16 mouse cellular contexts compared by ENCODE assay signal in the genomic region with DNA sequence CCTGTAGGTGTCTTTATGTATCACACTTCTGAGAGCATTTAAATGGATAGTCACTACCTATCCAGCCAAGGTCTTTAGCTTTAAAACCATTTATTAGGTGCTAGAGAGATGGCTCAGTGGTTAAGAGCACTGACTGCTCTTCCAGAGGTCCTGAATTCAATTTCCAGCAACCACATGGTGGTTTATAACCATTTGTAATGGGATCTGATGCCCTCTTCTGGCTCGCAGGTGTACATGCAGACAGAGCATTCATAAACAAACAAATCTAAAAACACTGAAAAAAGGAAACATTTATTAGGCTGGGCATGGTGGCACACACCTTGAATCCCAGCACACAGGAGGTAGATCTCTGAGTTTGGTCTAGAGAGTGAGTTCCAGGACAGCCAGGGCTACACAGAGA. TPM values are rescaled to one million over a fixed set of nuclear protein-coding genes. Genes with fewer than 3 reads are reported as not detected.
A peak's percentile ranks its signal among the peaks of the same experiment; 100 is the strongest.
DNase-seq lines count a peak whose midpoint lies in the region; TF ChIP-seq lines count a peak whose summit lies in the region.
"Had no signal": no experiment of that assay in that cellular context is flagged by ENCODE, and none has a peak within 500 bp of the region (broad histone marks: within the 10 kb centered on the region; RNA-seq: fewer than 3 reads in every experiment).

No protein-coding gene starts in this region.

- no peaks in the 10 kb centered on the region for H3K9me3 ChIP-seq in MEL (replicated peaks; ENCODE audit: insufficient read depth, low read length)
- H3K9me3 ChIP-seq: embryonic facial prominence, embryonic 15.5 days; heart, embryonic 10.5 days; kidney, embryonic 15.5 days had no signal

- H3K4me3 ChIP-seq in heart, adult 2 months, result no peak overlapping the region
- no peak overlapping the region for H3K4me3 ChIP-seq in left cerebral cortex, adult 2 months
- H3K4me3 ChIP-seq in MEL (ENCODE audit: control insufficient read depth in 1 of 2, insufficient read depth in 1 of 2, low read depth in 2 of 2, low read length in 2 of 2), result no peak overlapping the region
- H3K4me3 ChIP-seq: embryonic facial prominence, embryonic 15.5 days; heart, embryonic 10.5 days; kidney, embryonic 15.5 days had no signal

- no peak for TF ChIP-seq EP300 in heart, adult 2 months (IDR thresholded peaks at IDR 0.05; ENCODE audit: insufficient read depth, low read depth, low read length)
- no peak for TF ChIP-seq EP300 in MEL (IDR thresholded peaks at IDR 0.05; ENCODE audit: low read depth in 1 of 2, low read length in 2 of 2)

- 83% methylated on average over 1 of the region's 1 CpGs for WGBS in heart, adult 2 months

- intact Hi-C loops in heart, adult 2 months (cut with DNase I), result loop anchor here (5.0 kb wide), 1 partner anchor 103 kb away; no protein-coding TSS in a partner anchor
- intact Hi-C loops in left cerebral cortex, adult 2 months (cut with DNase I), result loop anchor here (5.0 kb wide), 1 partner anchor 103 kb away; no protein-coding TSS in a partner anchor

- TF ChIP-seq RAD21 in MEL (IDR thresholded peaks at IDR 0.05; ENCODE audit: low read depth, low read length), result peak; percentile 32

- no peaks in the 10 kb centered on the region for H3K27me3 ChIP-seq in heart, adult 2 months (ENCODE audit: control insufficient read depth, insufficient read depth, low read length)
- H3K27me3 ChIP-seq in MEL (ENCODE audit: control insufficient read depth in 1 of 2, insufficient read depth in 2 of 2, low read length in 2 of 2), result no peaks in the 10 kb centered on the region
- H3K27me3 ChIP-seq: embryonic facial prominence, embryonic 15.5 days; kidney, embryonic 15.5 days had no signal

- no peak for TF ChIP-seq POLR2A in heart, adult 2 months (IDR thresholded peaks at IDR 0.05; ENCODE audit: insufficient read depth, low read depth, low read length)
- no peak for TF ChIP-seq POLR2A in MEL (IDR thresholded peaks at IDR 0.05; ENCODE audit: control insufficient read depth in 1 of 2, insufficient read depth in 1 of 2, low read depth in 1 of 2, low read length in 2 of 2, poor library complexity in 1 of 2)

- no peak for DNase-seq in heart, adult 2 months
- no peak for DNase-seq in heart, adult 18-20 months
- DNase-seq in left cerebral cortex, adult 2 months (ENCODE audit: extremely low spot score in 1 of 2, low spot score in 2 of 2), result no peak
- DNase-seq in left cerebral cortex, adult 18-20 months (ENCODE audit: low spot score in 2 of 2), result no peak
- peak; percentile 28 for DNase-seq in 416B (ENCODE audit: low read depth)
- no peak for DNase-seq in MEL (ENCODE audit: low read depth, low spot score)
- no peak for DNase-seq in right cerebral cortex, postnatal 14 days
- DNase-seq: B cell, adult 2 months; cerebellum, adult 9-10 months; gastrocnemius, postnatal 36 days; kidney, adult 11 months; thymus, adult 2 months; thymus, postnatal 4 days had no signal

- no peak overlapping the region for H3K27ac ChIP-seq in heart, adult 2 months
- H3K27ac ChIP-seq in left cerebral cortex, adult 2 months, result no peak overlapping the region
- no peak overlapping the region for H3K27ac ChIP-seq in MEL (ENCODE audit: control insufficient read depth, low read depth, low read length)
- H3K27ac ChIP-seq: embryonic facial prominence, embryonic 15.5 days; heart, embryonic 10.5 days; kidney, embryonic 15.5 days had no signal

- H3K9ac ChIP-seq in heart, adult 2 months (ENCODE audit: low read depth, low read length), result no peak overlapping the region
- H3K9ac ChIP-seq in MEL (ENCODE audit: control insufficient read depth, low read depth, low read length, poor library complexity, severe bottlenecking), result no peak overlapping the region
- H3K9ac ChIP-seq: embryonic facial prominence, embryonic 15.5 days; kidney, embryonic 15.5 days had no signal

- peak; percentile 69 for TF ChIP-seq CTCF in heart, adult 2 months (IDR thresholded peaks at IDR 0.05)
- TF ChIP-seq CTCF in left cerebral cortex, adult 2 months (IDR thresholded peaks at IDR 0.05), result peak; percentile 48
- peak in 2 of 3 experiments; percentile 30 to 54; a peak in 4 of 6 replicates for TF ChIP-seq CTCF in MEL (IDR thresholded peaks at IDR 0.05 in 2 of 3, conservative IDR thresholded peaks at IDR 0.05 in 1 of 3; ENCODE audit: control insufficient read depth in 1 of 3, insufficient read depth in 1 of 3, low read depth in 2 of 3, low read length in 3 of 3, poor library complexity in 1 of 3, severe bottlenecking in 1 of 3)

- no peaks in the 10 kb centered on the region for H3K79me2 ChIP-seq in heart, adult 2 months (replicated peaks; ENCODE audit: control insufficient read depth, insufficient read depth, low read length)
- no peaks in the 10 kb centered on the region for H3K79me2 ChIP-seq in MEL (ENCODE audit: control insufficient read depth, insufficient read depth, low read length, poor library complexity)

- no peaks in the 10 kb centered on the region for H3K4me1 ChIP-seq in heart, adult 2 months (ENCODE audit: control insufficient read depth, insufficient read depth, low read length)
- no peaks in the 10 kb centered on the region for H3K4me1 ChIP-seq in MEL (ENCODE audit: control insufficient read depth in 1 of 2, insufficient read depth in 2 of 2, low read length in 2 of 2)
- H3K4me1 ChIP-seq: embryonic facial prominence, embryonic 15.5 days; heart, embryonic 10.5 days; kidney, embryonic 15.5 days had no signal

- H3K36me3 ChIP-seq in heart, adult 2 months (ENCODE audit: control insufficient read depth, insufficient read depth, low read length), result peaks cover 1% of the 10 kb centered on the region; the same call in 1 of the 2 replicates
- no peaks in the 10 kb centered on the region for H3K36me3 ChIP-seq in MEL (ENCODE audit: control insufficient read depth in 1 of 2, insufficient read depth in 2 of 2, low read length in 2 of 2)

TF ChIP-seq in MEL, 35 proteins besides CTCF, POLR2A, EP300 and RAD21:
- TF ChIP-seq GABPA (IDR thresholded peaks at IDR 0.05; ENCODE audit: low read depth, low read length) (no peak), ZC3H11A (IDR thresholded peaks at IDR 0.05; ENCODE audit: low read depth, low read length) (peak; percentile 23; the same call in 1 of the 2 replicates), MYC (IDR thresholded peaks at IDR 0.05; ENCODE audit: low read depth, low read length) (peak; percentile 28; the same call in 1 of the 2 replicates), SMC3 (IDR thresholded peaks at IDR 0.05; ENCODE audit: low read depth, low read length) (peak; percentile 46)

RNA-seq across cellular contexts. Expression of a gene that starts 35.1 kb away (rescaled TPM):
- 1 to 10 TPM; 9.6 to 9.8 TPM for total RNA-seq in heart, adult 2 months (2021)
- 12.2 and 13.1 TPM in 2 replicates for polyA plus RNA-seq in heart, adult 2 months (2012; rRNA removed)
- total RNA-seq in heart, adult 18-20 months (2021), result 10 to 100 TPM in 1 of 2 experiments, 1 to 10 TPM in 1; 10.0 to 12.1 TPM
- total RNA-seq in left cerebral cortex, adult 2 months (2021), result 10 to 100 TPM; 19.5 to 21.5 TPM
- 10 to 100 TPM; 21.6 to 23.0 TPM for total RNA-seq in left cerebral cortex, adult 18-20 months (2021)
- 8.2 and 8.6 TPM in 2 replicates for total RNA-seq in MEL (2012; rRNA removed)
- polyA plus RNA-seq in MEL (2012; ENCODE audit: insufficient read depth in 1 of 2, insufficient read length in 2 of 2, low read depth in 1 of 2, low replicate concordance in 2 of 2, missing spikeins in 1 of 2), result 10 to 100 TPM in 1 of 2 experiments, not detected in 1; 12.4 TPM
